19 mouse cellular contexts compared by ENCODE assay signal in the genomic region with DNA sequence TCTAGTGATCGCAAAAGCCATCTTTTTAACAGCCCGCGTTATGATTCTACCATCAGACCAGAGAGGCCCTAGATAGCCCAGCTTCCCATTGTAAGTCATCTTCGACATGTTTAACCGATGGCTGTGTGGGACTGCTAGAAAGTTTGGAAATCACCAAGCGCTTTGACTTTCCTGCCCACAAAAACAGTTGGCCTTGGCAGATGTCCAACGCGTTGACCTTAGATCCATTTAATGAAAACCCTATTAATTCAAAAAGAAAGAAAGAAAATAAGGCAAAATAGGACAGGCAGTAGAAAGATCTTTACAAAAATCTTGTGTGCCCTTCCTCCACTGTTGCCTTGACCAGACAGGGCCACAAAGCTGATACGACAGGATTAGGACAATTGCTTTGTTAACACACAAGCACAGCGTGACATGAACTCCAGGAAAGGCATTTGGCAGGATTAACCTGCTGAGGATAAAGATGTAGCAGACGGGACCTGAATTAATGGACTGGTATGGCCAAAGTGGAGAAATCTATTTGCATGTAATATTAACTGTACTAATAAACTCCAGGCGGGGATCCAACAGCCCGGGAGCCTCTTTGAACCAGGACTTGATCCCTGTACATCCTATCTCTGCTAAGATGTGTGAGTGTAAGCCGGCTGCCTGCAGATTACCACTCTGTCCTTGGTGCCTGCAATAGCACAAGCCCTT.
A peak's percentile ranks its signal among the peaks of the same experiment; 100 is the strongest.
DNase-seq lines count a peak whose midpoint lies in the region; ATAC-seq and TF ChIP-seq lines count a peak whose summit lies in the region.
"Had no signal": no experiment of that assay in that cellular context is flagged by ENCODE, and none has a peak within 500 bp of the region (broad histone marks: within the 10 kb centered on the region; RNA-seq: fewer than 3 reads in every experiment).

No protein-coding gene starts in this region.

- H3K4me2 ChIP-seq in midbrain, postnatal 0 days (ENCODE audit: low read depth, low read length, poor library complexity, severe bottlenecking): no peak overlapping the region
- H3K4me2 ChIP-seq: intestine, embryonic 15.5 days; limb, embryonic 13.5 days; liver, embryonic 15.5 days had no signal

- WGBS in midbrain, postnatal 0 days: 26% methylated on average over 14 of the region's 14 CpGs

- no peaks in the 10 kb centered on the region for H3K9me3 ChIP-seq in midbrain, postnatal 0 days (ENCODE audit: low read length)
- H3K9me3 ChIP-seq: forebrain, embryonic 10.5 days; G1E; intestine, embryonic 15.5 days; limb, embryonic 13.5 days; liver, embryonic 15.5 days had no signal

- no peak overlapping the region for H3K9ac ChIP-seq in midbrain, postnatal 0 days (replicated peaks; ENCODE audit: low read length, poor library complexity, severe bottlenecking)
- H3K9ac ChIP-seq: intestine, embryonic 15.5 days; limb, embryonic 13.5 days; liver, embryonic 15.5 days had no signal

- peak overlapping the region; percentile 21; the same call in 1 of the 2 replicates for H3K27ac ChIP-seq in layer of hippocampus, adult 2 months
- H3K27ac ChIP-seq in midbrain, postnatal 0 days (ENCODE audit: low read depth, low read length): no peak overlapping the region
- H3K27ac ChIP-seq: forebrain, embryonic 10.5 days; intestine, embryonic 15.5 days; limb, embryonic 13.5 days; liver, embryonic 15.5 days; stomach, postnatal 0 days had no signal

- no peaks in the 10 kb centered on the region for H3K27me3 ChIP-seq in midbrain, postnatal 0 days (ENCODE audit: insufficient read depth, low read length)
- H3K27me3 ChIP-seq: intestine, embryonic 15.5 days; limb, embryonic 13.5 days; liver, embryonic 15.5 days had no signal

- ATAC-seq in midbrain, postnatal 0 days (ENCODE audit: low FRiP score): no peak
- ATAC-seq: CD4-positive, CD25-positive, alpha-beta regulatory T cell, adult 4 months; intestine, embryonic 15.5 days had no signal

- DNase-seq in adrenal gland, adult (ENCODE audit: inconsistent age in 2 of 2, low spot score in 1 of 2): peak; percentile 23 to 84
- DNase-seq in adrenal gland, postnatal 4 days (ENCODE audit: low spot score in 2 of 2): no peak
- no peak for DNase-seq in layer of hippocampus, adult 2 months (ENCODE audit: low spot score in 2 of 2)
- no peak for DNase-seq in layer of hippocampus, adult 8-10 months (ENCODE audit: low spot score in 2 of 2)
- peak; percentile 51 for DNase-seq in adrenal gland, postnatal 25 days
- DNase-seq in midbrain, postnatal 0 days (ENCODE audit: low spot score): peak; percentile 52
- no peak for DNase-seq in Muller cell, postnatal 12 days (ENCODE audit: inconsistent ontology term)
- DNase-seq in urinary bladder, postnatal 4 days (ENCODE audit: low spot score in 2 of 2): no peak
- DNase-seq: cerebellum, adult 11 months; gastrocnemius, postnatal 10 days; layer of hippocampus, adult 9-11 months; lung, postnatal 10 days had no signal

- H3K36me3 ChIP-seq in midbrain, postnatal 0 days (ENCODE audit: insufficient read depth, low read length): peaks cover 21% of the 10 kb centered on the region; the same call in 1 of the 2 replicates
- H3K36me3 ChIP-seq: forebrain, embryonic 10.5 days; G1E; intestine, embryonic 15.5 days; limb, embryonic 13.5 days; liver, embryonic 15.5 days had no signal

- no peak for TF ChIP-seq CTCF in layer of hippocampus, adult 2 months (conservative IDR thresholded peaks at IDR 0.05)
- no peak for TF ChIP-seq CTCF in midbrain, postnatal 0 days (IDR thresholded peaks at IDR 0.05)

- no peak overlapping the region for H3K4me3 ChIP-seq in layer of hippocampus, adult 2 months
- no peak overlapping the region for H3K4me3 ChIP-seq in midbrain, postnatal 0 days (ENCODE audit: low read depth, low read length)
- H3K4me3 ChIP-seq: forebrain, embryonic 10.5 days; intestine, embryonic 15.5 days; limb, embryonic 13.5 days; liver, embryonic 15.5 days had no signal

- no peaks in the 10 kb centered on the region for H3K4me1 ChIP-seq in midbrain, postnatal 0 days (ENCODE audit: insufficient read depth, low read length)
- H3K4me1 ChIP-seq: intestine, embryonic 15.5 days; limb, embryonic 13.5 days; liver, embryonic 15.5 days had no signal

Comparison
In these comparisons a context has a peak if more than half of its experiments do, and no peak if none do; other contexts are left out.
1. DNase-seq: peak in adrenal gland, adult (2 of 2), adrenal gland, postnatal 25 days (single experiment) and midbrain, postnatal 0 days (single experiment); none in adrenal gland, postnatal 4 days (0 of 2), layer of hippocampus, adult 2 months (0 of 2), layer of hippocampus, adult 8-10 months (0 of 2), Muller cell, postnatal 12 days (single experiment) and urinary bladder, postnatal 4 days (0 of 2).